Mouse (Mus musculus) adrenal gland, postnatal 14 days (tissue): ENCODE measurements at regions not wholly inside any gene's neighbourhood (a gene's known extent, or its start where the extent isn't known, plus 50 kb on each side); places are given as distances from the start of the nearest gene placed in this dataset.
"Not testable (repeated sequence)": the region's sequence is repeated elsewhere in the genome, so short reads cannot be mapped to it uniquely, and the experiment has no call there.

Experiments used
- DNase-seq: peaks from one replicate; pipeline ENCODE4 v3.0.0; 2021; ENCODE audit warnings: mixed read lengths

GRCm38 (mm10) chr14:40455631-40456030, 437.4 kb downstream of the Sh2d4b start:
- DNase-seq, result peak; percentile 3

GRCm38 (mm10) chr14:40450823-40451222, 442.2 kb downstream of the Sh2d4b start:
- DNase-seq, result peak; percentile 36

DNA sequence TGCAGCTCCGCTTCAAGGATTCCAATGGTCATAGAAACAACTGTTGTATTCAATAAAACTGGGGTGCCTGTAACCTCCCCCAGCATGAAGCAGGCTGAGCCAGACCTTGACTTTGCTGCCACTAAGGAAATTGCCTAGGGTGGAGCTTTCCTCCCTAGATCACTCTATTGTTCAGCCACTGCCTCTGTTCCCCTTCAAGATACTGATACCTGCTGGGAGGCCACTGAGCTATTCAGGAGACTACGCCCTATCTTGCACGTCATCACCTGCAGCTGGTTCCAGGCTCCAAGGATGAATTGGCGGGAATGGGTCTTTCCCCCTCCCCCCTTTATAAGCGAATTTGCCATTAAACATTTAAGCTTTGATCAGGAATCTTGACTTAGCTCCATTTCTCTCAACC, 443.5 kb downstream of the Sh2d4b start:
- DNase-seq, result not testable (repeated sequence)
